Mouse (Mus musculus) neural tube, embryonic 10.5 days (tissue): ENCODE results near the gene Car12.

Experiments
- DNase-seq: peaks from one replicate; pipeline ENCODE4 v3.0.0-alpha.2; 2017; ENCODE audit warnings: low spot score; ENCODE audit errors: extremely low spot score

Gene Car12

DNA sequence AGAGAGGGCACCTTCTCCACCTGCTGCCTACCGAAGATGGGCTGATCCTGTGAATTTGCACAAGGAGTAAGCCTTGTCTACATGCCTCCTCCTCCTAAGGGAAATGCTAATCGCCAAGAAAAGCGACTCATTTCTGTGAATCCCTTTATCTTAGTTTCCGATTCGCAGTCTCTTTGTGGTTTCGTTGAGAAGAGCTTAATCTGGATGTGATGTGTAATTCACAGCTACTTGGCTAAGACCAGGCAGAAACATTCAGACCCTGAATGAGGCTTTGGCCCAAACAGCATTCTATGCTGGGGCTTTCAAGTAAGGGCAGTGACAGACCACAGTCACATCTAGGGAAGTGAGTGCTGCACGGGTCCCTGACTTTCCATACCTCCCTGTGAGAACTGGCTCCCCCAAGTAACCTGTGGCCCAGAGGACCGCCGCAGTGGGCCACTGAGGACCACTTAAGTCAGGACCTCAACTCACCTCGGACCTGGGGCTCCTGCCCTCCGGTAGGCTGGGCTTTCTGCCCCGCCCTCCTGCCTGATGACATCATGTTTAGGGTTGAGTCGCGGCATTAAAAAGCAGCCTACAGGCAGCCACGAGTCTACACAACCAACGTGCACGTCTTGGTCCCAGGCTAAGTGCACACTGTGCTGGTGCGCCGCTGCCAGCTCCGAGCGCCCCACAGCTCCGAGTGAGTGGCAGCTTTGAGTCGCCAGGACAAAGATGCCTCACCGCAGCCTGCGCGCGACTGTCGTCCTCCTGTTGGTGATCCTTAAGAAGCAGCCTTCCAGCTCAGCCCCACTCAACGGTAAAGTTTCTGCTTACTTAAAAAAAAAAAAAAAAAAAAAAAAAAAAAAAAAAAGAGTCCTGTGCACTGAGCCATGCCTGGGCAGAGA, at the start of gene Car12:
Car12 (plus strand) TSS at position 552 of the 887 bp plus-strand sequence.
- peak; percentile 53 for DNase-seq

DNA sequence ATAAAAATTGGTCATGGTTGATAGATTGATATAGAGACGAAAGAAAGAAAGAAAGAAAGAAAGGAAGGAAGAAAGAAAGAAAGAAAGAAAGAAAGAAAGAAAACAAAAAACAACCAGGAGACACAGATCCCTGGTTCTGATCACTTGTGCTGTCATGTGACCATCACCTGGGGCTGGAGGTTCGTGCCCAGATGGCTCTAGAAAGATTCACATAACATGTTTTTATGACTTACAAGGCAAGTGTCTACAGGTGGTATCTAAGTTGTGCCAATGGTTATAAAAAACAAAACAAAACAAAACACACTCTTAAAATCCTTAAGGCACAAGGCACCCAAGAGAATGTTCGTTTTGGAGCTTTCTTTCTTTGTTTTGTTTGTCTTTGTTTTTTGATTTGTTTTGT, 49.7 kb upstream of the Car12 start:
- no peak for DNase-seq

- DNase-seq: no peak
Observed at GRCm38 (mm10) chr9:66664561-66664960, 48.9 kb upstream of the Car12 start.

GRCm38 (mm10) chr9:66666153-66666552, 47.3 kb upstream of the Car12 start:
- DNase-seq: no peak

DNA sequence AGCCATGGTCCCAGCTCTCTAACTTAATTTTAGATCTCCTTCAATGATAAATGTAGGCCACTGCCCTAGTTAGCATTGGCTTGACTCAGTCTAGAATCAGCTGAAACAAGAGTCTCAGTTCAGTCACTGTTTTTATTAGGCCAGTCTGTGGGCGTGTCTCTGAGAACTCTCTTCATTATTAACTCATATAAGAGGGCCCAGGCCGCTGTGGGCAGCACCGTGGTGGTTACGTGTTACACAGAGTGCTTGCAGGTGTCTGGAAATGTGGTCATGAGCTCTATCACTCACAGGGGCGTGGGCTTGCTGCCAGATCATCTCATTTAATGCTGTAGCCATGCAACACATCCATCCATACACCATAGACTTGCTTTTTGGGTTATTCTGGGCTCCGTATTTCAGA, 46.4 kb upstream of the Car12 start:
- no peak for DNase-seq

- no peak for DNase-seq
Observed at GRCm38 (mm10) chr9:66667868-66668267, 45.6 kb upstream of the Car12 start.

DNA sequence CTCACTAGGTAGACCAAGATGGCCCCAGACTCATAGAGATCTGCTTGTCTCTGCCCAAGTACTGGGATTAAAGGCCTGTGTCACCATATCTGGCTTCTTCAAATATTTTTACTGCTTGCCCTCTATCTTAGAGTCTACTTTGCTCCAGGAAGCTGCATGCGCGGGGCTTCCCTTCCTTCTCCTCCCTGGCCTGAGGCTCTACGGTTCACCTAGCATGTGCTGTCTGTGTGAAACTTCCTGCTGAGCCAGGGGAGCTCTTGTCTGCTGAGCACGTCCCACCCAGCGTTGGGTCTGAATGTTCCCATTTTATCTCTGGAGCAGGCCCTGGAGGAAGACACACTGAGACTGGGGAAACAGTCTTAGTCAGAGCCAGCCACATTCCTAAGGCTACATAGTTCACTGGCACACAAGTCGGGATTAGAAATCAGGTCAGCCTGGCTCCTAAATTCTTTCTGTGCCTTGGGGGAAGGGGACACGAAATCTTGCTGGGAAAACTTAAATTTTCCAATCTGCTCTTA, 43.9 kb upstream of the Car12 start:
- no peak for DNase-seq

DNA sequence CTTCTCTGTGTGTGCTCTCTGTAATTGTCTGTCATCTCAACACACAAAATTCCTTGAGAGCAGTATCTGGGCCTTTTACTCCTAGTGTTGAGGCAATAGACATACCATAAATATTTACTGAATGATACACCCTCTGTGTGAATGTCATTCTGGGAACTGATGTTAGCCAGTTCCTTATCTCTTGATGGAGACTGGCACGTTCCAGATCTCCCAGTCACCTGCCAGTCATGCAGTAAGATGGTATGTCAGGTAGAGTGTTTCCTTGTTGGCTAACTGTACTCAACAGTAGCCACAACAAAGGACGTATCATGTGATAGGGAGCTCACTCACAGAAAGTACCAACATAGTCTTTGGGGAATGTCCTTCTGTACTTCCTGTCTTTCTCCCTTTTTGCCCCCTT, 39.7 kb upstream of the Car12 start:
- DNase-seq: no peak

DNA sequence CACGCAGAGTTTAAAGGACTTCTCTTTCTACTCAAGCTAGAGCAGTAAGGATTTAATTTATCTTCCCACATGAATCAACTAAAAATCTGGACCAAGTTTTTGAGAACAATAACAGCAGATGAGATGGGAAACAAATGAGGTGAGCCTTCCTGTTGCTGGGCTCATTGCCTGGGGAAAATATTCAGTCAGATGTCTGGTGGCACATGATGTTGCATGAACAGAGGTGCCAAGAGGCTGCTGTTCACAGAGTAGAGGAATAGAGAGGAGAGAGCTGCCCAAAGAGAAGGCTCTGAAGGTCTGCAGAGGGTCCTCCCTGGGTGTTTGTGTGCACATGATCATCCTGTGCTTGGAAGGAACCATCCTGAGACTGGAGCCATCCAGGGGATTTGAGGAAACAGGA, 37.9 kb upstream of the Car12 start:
- DNase-seq: no peak

GRCm38 (mm10) chr9:66680102-66680501, 33.4 kb upstream of the Car12 start:
- DNase-seq: no peak

- no peak for DNase-seq
Observed at GRCm38 (mm10) chr9:66682822-66683221, 30.7 kb upstream of the Car12 start.

GRCm38 (mm10) chr9:66685730-66686129, 27.8 kb upstream of the Car12 start:
- DNase-seq: no peak

GRCm38 (mm10) chr9:66687713-66688112, 25.8 kb upstream of the Car12 start:
- DNase-seq: no peak

- no peak for DNase-seq
Observed at GRCm38 (mm10) chr9:66691683-66692305, 21.7 kb upstream of the Car12 start.

DNA sequence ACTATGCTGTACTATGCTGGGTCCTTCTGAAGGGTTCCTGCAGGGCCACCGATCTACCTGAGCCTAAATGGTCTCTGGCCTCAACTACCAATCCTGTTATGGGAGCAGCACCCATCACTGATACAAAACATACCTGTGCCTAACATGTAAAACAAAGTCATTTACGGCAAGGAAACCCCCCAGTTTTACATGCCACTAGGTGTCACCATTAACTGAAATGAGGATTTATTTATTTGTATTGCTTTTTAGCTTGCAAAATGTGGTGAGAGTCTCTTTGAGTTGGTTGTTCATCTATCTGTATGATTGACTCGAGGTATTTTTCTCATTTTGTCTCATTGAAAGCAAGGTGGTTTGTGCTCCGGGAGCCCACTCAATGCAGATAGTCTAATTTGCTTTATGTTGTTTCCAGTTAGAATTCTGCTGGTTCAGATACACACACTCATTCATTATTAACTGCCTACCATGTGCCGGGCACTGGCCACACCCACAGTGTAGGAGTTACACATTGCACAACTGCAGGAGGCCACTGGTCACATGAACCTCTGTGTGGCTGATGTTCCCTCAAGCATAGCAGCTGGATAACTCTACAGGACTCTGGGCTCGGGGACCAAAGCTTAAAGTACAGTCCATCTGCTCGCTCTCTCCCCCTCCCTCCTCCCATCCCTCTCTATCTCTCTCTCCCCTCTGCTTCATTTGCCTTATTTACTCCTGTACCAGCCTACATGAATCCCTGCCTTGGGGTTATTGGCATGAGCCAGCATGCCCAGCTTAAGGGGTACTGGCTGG, 15.9 kb upstream of the Car12 start:
- no peak for DNase-seq

DNA sequence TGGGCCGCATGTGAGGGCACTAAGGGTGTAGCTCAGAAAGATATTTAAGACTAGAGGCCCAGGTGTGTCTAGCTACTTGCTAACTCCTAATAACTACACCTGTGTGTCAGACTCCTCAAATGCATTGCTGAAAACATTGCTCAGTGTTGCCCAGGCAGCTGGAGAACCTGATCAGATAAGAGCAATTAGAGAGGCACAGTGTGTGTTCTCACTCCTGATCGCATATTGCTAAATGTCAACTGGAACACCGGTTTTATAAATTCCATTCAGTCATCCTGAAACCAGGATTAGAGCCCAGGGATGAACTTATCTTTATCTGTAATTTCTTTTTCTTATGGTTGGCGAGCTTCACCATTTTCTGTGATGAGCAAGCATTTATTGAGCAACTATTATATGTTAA, 13.7 kb upstream of the Car12 start:
- no peak for DNase-seq

DNA sequence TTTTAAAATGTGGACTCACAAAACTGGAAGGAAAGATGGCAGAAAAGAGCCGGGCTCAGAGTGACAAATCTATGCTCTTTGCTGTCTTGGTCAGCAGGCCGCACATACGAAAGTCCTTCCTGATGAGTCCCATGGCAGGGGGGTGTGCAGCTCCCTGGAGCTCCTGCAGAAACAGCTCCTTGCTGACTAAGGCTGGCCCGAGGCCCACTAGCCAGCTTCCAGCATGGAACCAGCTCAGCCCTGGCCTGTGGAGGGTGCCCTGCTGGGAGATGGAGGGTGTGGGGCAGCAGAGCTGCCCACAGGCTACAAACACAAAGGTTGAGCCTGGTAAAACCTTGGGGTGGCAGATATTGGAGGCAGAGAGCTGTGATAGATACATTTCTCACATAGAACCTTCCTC, 10.5 kb upstream of the Car12 start:
- no peak for DNase-seq

DNA sequence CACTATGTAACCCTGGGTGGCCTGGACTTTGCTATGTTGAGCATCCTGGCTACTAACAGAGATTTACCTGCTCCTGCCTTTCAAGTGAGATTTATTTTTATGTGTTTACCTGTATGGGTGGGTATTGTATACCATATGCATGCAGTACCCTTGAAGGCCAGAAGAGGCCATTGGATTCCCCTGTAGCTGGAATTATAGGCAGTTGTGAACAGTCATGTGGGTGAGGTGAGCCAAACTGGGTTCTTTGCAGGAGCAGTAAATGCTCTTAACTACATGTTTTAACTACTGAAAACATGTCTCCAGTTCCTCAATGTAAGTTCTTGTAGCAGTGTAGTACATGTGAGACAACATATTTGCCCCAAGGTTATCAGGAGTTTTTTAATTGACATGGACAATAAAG, 8.1 kb upstream of the Car12 start:
- no peak for DNase-seq

- DNase-seq: peak; percentile 73
Observed at GRCm38 (mm10) chr9:66705766-66706165, 7.7 kb upstream of the Car12 start.

GRCm38 (mm10) chr9:66708054-66708772, 5.3 kb upstream of the Car12 start:
- no peak for DNase-seq
